Mouse (Mus musculus) brain, embryonic 14.5 days (tissue): Measurements from ENCODE around the gene Copz1.

Experiments
- CTCF ChIP-seq: fragments of 200-500 bp; IDR thresholded peaks from 2 replicates; pipeline ENCODE4 v1.5.1; 2012; ENCODE audit warnings: inconsistent platforms, mild to moderate bottlenecking, moderate library complexity, borderline replicate concordance; ENCODE audit not compliant: insufficient read depth, insufficient read length; ENCODE audit errors: extremely low read depth
- POLR2A ChIP-seq: fragments of 200-500 bp; IDR thresholded peaks from 2 replicates; pipeline ENCODE4 v1.6.1; 2012; ENCODE audit warnings: mild to moderate bottlenecking, inconsistent platforms, borderline replicate concordance; ENCODE audit not compliant: poor library complexity, insufficient read depth, insufficient read length, severe bottlenecking; ENCODE audit errors: extremely low read depth

- 0 out of 2 replicates have a peak, but pooled peaks have one; percentile 10 for TF ChIP-seq CTCF
- TF ChIP-seq POLR2A, result no peak
Observed at GRCm38 (mm10) chr15:103339961-103340337, 67.4 kb downstream of the Copz1 start, which contains the start of gene Zfp385a.
